Mouse (Mus musculus) cerebellum, adult (tissue): ENCODE results near the gene Mif.

Source experiments
- ATAC-seq: cut with Nextera tagmentation; 2 replicates; pipeline ENCODE4 v1.9.2; 2017; ENCODE audit warnings: mild to moderate bottlenecking, moderate library complexity, mixed read lengths; ENCODE audit not compliant: insufficient number of reproducible peaks, low FRiP score, low TSS enrichment

Gene Mif

GRCm38 (mm10) chr10:75873543-75874170 lies 13.6 kb upstream of the Mif start:
- ATAC-seq = peak; percentile 77; the same call in 1 of the 2 replicates

- peak; percentile 90 for ATAC-seq
Observed at GRCm38 (mm10) chr10:75872915-75873542, 13.0 kb upstream of the Mif start.

- ATAC-seq = no peak
Observed at GRCm38 (mm10) chr10:75872025-75872914, 12.2 kb upstream of the Mif start.

- no peak for ATAC-seq
Observed at GRCm38 (mm10) chr10:75861587-75861986, 1.5 kb upstream of the Mif start.

- no peak for ATAC-seq
Observed at GRCm38 (mm10) chr10:75860746-75861145, 706 bp upstream of the Mif start.

GRCm38 (mm10) chr10:75859107-75859746 lies 813 bp downstream of the Mif start:
- no peak for ATAC-seq

GRCm38 (mm10) chr10:75857598-75857997 lies 2.4 kb downstream of the Mif start:
- ATAC-seq = no peak

GRCm38 (mm10) chr10:75856976-75857375 lies 3.1 kb downstream of the Mif start:
- no peak for ATAC-seq

- no peak for ATAC-seq
Observed at GRCm38 (mm10) chr10:75856155-75856907, 3.7 kb downstream of the Mif start.

- no peak for ATAC-seq
Observed at GRCm38 (mm10) chr10:75855416-75855981, 4.5 kb downstream of the Mif start.

- no peak for ATAC-seq
Observed at GRCm38 (mm10) chr10:75854791-75855190, 5.2 kb downstream of the Mif start.

- ATAC-seq = no peak
Observed at GRCm38 (mm10) chr10:75854096-75854495, 5.9 kb downstream of the Mif start.

- peak; percentile 68 for ATAC-seq
Observed at GRCm38 (mm10) chr10:75853452-75853851, 6.6 kb downstream of the Mif start.

- no peak for ATAC-seq
Observed at GRCm38 (mm10) chr10:75852539-75853125, 7.4 kb downstream of the Mif start.

GRCm38 (mm10) chr10:75851681-75852080 lies 8.4 kb downstream of the Mif start:
- ATAC-seq = no peak

- no peak for ATAC-seq
Observed at GRCm38 (mm10) chr10:75851076-75851475, 9.0 kb downstream of the Mif start.

- ATAC-seq = no peak
Observed at GRCm38 (mm10) chr10:75848382-75848781, 11.7 kb downstream of the Mif start.

- ATAC-seq = no peak
Observed at GRCm38 (mm10) chr10:75845306-75845930, 14.6 kb downstream of the Mif start.

GRCm38 (mm10) chr10:75844800-75845199 lies 15.2 kb downstream of the Mif start:
- ATAC-seq = no peak
